Mouse (Mus musculus) ES-E14 (cell line): Measurements from ENCODE around the gene Lactb. TPM values are rescaled to one million over a fixed set of nuclear protein-coding genes. Genes with fewer than 3 reads are reported as not detected.

Experiments
- DNase-seq: peaks from one replicate; pipeline ENCODE4 v3.0.0-alpha.2; 2013; ENCODE audit warnings: low read depth, low spot score
- H3K27ac ChIP-seq: 2 replicates; pipeline ENCODE4 v1.5.1; 2012; ENCODE audit warnings: low read depth, mild to moderate bottlenecking, low read length, moderate library complexity, mixed read lengths; ENCODE audit not compliant: poor library complexity, insufficient read depth, severe bottlenecking
- H3K36me3 ChIP-seq: 2 replicates; pipeline ENCODE4 v1.6.1; 2012; ENCODE audit warnings: mild to moderate bottlenecking, low read length, moderate library complexity, mixed read lengths; ENCODE audit not compliant: control insufficient read depth, poor library complexity, insufficient read depth, severe bottlenecking
- H3K4me1 ChIP-seq, 2 experiments: fragments of 150-350 bp in 1 of 2; sonication (generic) in 1 of 2; 2 replicates each; pipeline ENCODE4 v1.6.1; 2012; ENCODE audit warnings: low read length in 2 of 2, mild to moderate bottlenecking in 1 of 2, mixed read lengths in 1 of 2; ENCODE audit not compliant: control insufficient read depth in 2 of 2, insufficient read depth in 2 of 2, poor library complexity in 1 of 2
- H3K4me3 ChIP-seq, 2 experiments: fragments of 150-350 bp in 1 of 2; sonication (generic) in 1 of 2; 2 replicates each; pipeline ENCODE4 v1.5.1; 2012; ENCODE audit warnings: low read length in 2 of 2, low read depth in 1 of 2, mild to moderate bottlenecking in 1 of 2, mixed read lengths in 1 of 2; ENCODE audit not compliant: insufficient read depth in 1 of 2, poor library complexity in 1 of 2, severe bottlenecking in 1 of 2
- H3K9ac ChIP-seq: 2 replicates; pipeline ENCODE4 v1.6.1; 2012; ENCODE audit warnings: low read depth, mild to moderate bottlenecking, low read length, mixed read lengths; ENCODE audit not compliant: poor library complexity, insufficient read depth, severe bottlenecking
- H3K9me3 ChIP-seq: fragments of 150-350 bp; sonication (generic); 2 replicates; pipeline ENCODE4 v1.6.1; 2012; ENCODE audit warnings: low read depth, mild to moderate bottlenecking, low read length; ENCODE audit not compliant: control insufficient read depth, insufficient read depth
- CHD2 ChIP-seq: IDR thresholded peaks from 2 replicates; pipeline ENCODE4 v1.6.1; 2014; ENCODE audit warnings: mild to moderate bottlenecking, low read depth, low read length, inconsistent platforms
- HCFC1 ChIP-seq: IDR thresholded peaks from 2 replicates; pipeline ENCODE4 v1.6.1; 2012; ENCODE audit warnings: low read length, inconsistent platforms, borderline replicate concordance; ENCODE audit not compliant: insufficient read depth
- MAFK ChIP-seq: IDR thresholded peaks from 2 replicates; pipeline ENCODE4 v1.6.1; 2014; ENCODE audit warnings: mild to moderate bottlenecking, low read depth, low read length, inconsistent platforms; ENCODE audit not compliant: insufficient read depth
- ZC3H11A ChIP-seq: IDR thresholded peaks from 2 replicates; pipeline ENCODE4 v1.6.1; 2012; ENCODE audit warnings: low read depth, mild to moderate bottlenecking, inconsistent platforms, low read length, borderline replicate concordance
- ZNF384 ChIP-seq: IDR thresholded peaks from 2 replicates; pipeline ENCODE4 v1.6.1; 2012; ENCODE audit warnings: low read depth, low read length, inconsistent platforms
- in situ Hi-C, 2 experiments: fragments of 600-800 bp; cut with MboI; formaldehyde crosslinking; loops; one replicate each; pipeline ENCODE4 v1.15.1; 2025; ENCODE audit warnings: low sequenced_read_pairs in 2 of 2, inconsistent platforms in 1 of 2; ENCODE audit not compliant: unreplicated experiment in 2 of 2
- total RNA-seq: library from RNA; depleted of rRNA; stranded (reverse); fragments of 300-350 nt; gene quantifications from 2 replicates; pipeline ENCODE4 v1.2.3, GENCODE M21; 2012

The Lactb gene
- total RNA-seq, 1 experiment: 10.0 TPM

GRCm38 (mm10) chr9:66957451-66957850 is 17.8 kb downstream of the Lactb start:
- H3K9me3 ChIP-seq: no peaks in the 10 kb centered on the region
- TF ChIP-seq CHD2 (no peak), MAFK (no peak), ZNF384 (no peak), ZC3H11A (no peak), HCFC1 (no peak)
- no peaks in the 10 kb centered on the region; the same call in 1 of the 2 replicates for H3K36me3 ChIP-seq
- in situ Hi-C loops: no loop called here
- no peak for DNase-seq
- H3K4me3 ChIP-seq: no peak overlapping the region
- H3K27ac ChIP-seq: no peak overlapping the region
- no peak overlapping the region for H3K9ac ChIP-seq
- no peaks in the 10 kb centered on the region for H3K4me1 ChIP-seq

- Histone ChIP-seq H3K36me3 (peaks cover 3% of the 10 kb centered on the region), H3K4me3 (no peak overlapping the region), H3K27ac (no peak overlapping the region), H3K4me1 (no peaks in the 10 kb centered on the region; a peak in 1 of 4 replicates), H3K9ac (no peak overlapping the region), H3K9me3 (no peaks in the 10 kb centered on the region)
- DNase-seq: no peak
- in situ Hi-C loops: no loop called here
- no peak for TF ChIP-seq ZC3H11A
Measured at GRCm38 (mm10) chr9:66952886-66953285, 22.4 kb downstream of the Lactb start.

- H3K36me3 ChIP-seq: peaks cover 3% of the 10 kb centered on the region
- DNase-seq: no peak
- TF ChIP-seq MAFK: no peak
- no peak for TF ChIP-seq CHD2
- no peak for TF ChIP-seq ZC3H11A
- TF ChIP-seq HCFC1: no peak
- H3K4me1 ChIP-seq: peaks cover 0 to under 1% of the 10 kb centered on the region in 2 experiments; a peak in 1 of 4 replicates
- no peak overlapping the region for H3K4me3 ChIP-seq
- no peak overlapping the region for H3K9ac ChIP-seq
- no peak overlapping the region for H3K27ac ChIP-seq
- in situ Hi-C loops: no loop called here
- H3K9me3 ChIP-seq: no peaks in the 10 kb centered on the region
Measured at GRCm38 (mm10) chr9:66952321-66952720, 23.0 kb downstream of the Lactb start.

GRCm38 (mm10) chr9:66948536-66948935 is 26.7 kb downstream of the Lactb start:
- peaks cover 0 to 3% of the 10 kb centered on the region in 2 experiments; a peak in 1 of 4 replicates for H3K4me1 ChIP-seq
- no peak for DNase-seq
- no peak overlapping the region for H3K4me3 ChIP-seq
- no peaks in the 10 kb centered on the region for H3K9me3 ChIP-seq
- TF ChIP-seq ZNF384 (no peak), HCFC1 (no peak), ZC3H11A (no peak), MAFK (no peak), CHD2 (no peak)
- no peak overlapping the region for H3K27ac ChIP-seq
- in situ Hi-C loops: no loop called here
- no peak overlapping the region for H3K9ac ChIP-seq
- H3K36me3 ChIP-seq: peaks cover 3% of the 10 kb centered on the region
